Mouse (Mus musculus) liver, postnatal 0 days (tissue): ENCODE results near the gene Fam120b.

Experiments
- CTCF ChIP-seq: sonication (generic); IDR thresholded peaks from 2 replicates; pipeline ENCODE4 v1.5.1; 2016; ENCODE audit warnings: antibody characterized with exemption, low read depth
- EP300 ChIP-seq: IDR thresholded peaks from 2 replicates; pipeline ENCODE4 v1.6.1; 2016; ENCODE audit warnings: antibody characterized with exemption, low read depth, mild to moderate bottlenecking

DNA sequence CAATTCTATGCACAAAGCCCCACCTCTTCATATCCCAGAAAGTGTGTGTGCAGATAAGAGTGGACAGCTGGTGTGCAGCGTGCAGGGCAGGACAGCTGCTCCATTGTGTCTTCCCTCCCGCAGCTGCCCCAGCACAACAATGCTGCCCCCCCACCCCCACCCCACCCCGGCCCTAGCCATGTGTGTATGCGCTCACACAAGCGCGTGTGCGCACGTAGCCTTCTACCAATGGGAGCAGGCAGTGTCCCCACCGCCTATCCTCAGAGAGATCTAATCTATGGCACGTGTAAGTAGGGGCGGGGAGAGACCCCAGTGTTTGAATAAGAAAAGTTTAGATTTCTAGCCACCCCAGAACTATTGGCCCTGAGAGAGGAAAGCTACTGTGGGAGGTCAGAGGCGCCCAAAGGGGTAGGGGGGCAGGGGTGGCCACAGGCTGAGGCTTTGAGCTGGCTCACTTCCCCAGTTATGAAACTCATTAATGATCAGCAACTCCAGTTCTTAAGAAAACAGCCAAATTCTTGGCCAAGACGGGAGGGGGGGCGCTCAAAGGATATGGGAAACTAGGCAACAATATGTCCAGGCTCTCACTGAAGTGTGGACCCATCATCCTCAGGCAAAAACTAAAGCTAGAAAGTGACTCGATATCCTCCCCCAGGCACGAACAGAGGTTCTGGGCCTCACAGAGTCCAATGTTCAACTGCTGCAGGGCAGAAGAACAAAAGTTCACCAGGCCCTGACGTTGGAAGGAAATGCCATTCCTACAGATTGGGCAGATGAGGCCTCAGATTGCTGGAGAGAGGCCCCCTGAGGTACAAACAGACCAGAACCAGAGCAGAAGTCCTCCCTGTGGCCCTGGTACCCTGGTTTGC, 23.8 kb upstream of the Fam120b start:
- TF ChIP-seq CTCF (no peak), EP300 (no peak)
